ENCODE assay signal across 8 mouse cellular contexts in the genomic region with DNA sequence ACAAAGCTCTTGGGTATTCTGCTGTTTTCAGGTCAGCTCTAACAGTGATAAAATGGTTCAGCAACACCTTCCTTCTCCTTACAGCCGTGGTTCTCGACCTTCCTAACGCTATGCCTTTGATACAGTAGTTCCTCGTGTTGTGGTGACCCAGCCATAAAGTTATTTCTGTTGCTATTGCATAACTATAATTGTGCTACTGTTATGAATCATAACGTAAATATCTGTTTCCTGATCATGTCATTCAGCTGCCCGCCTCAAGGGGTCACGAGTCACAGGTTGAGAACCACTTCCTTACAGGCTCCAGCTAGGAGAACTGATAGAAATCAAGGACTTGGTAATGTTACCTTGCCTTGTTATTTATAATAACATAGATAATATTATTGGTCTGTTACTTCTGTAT. TPM values are rescaled to one million over a fixed set of nuclear protein-coding genes. Genes with fewer than 3 reads are reported as not detected.
DNase-seq lines count a peak whose midpoint lies in the region; ATAC-seq and TF ChIP-seq lines count a peak whose summit lies in the region.

No protein-coding gene starts in this region.

- 90% methylated on average over 7 of the region's 7 CpGs for WGBS in midbrain, postnatal 0 days
- WGBS in midbrain, embryonic 14.5 days: 90% methylated on average over 7 of the region's 7 CpGs
- WGBS in embryonic facial prominence, embryonic 15.5 days: 65% methylated on average over 7 of the region's 7 CpGs

- H3K9me3 ChIP-seq in midbrain, postnatal 0 days (ENCODE audit: low read length): no peaks in the 10 kb centered on the region
- H3K9me3 ChIP-seq in midbrain, embryonic 14.5 days (ENCODE audit: control insufficient read depth, low read length): no peaks in the 10 kb centered on the region
- H3K9me3 ChIP-seq in embryonic facial prominence, embryonic 15.5 days (replicated peaks): no peaks in the 10 kb centered on the region

- ATAC-seq in midbrain, postnatal 0 days (ENCODE audit: low FRiP score): no peak
- no peak for ATAC-seq in midbrain, embryonic 14.5 days (ENCODE audit: low FRiP score, low TSS enrichment)
- no peak for ATAC-seq in embryonic facial prominence, embryonic 15.5 days (ENCODE audit: insufficient number of reproducible peaks, low FRiP score, low TSS enrichment, low read depth)
- ATAC-seq in erythroid progenitor cell, adult 5-6 weeks (replicated peaks; ENCODE audit: low FRiP score, poor library complexity, severe bottlenecking): no peak

- H3K4me2 ChIP-seq in midbrain, postnatal 0 days (ENCODE audit: low read depth, low read length, poor library complexity, severe bottlenecking): no peak overlapping the region
- H3K4me2 ChIP-seq in midbrain, embryonic 14.5 days (ENCODE audit: low read length): no peak overlapping the region
- no peak overlapping the region for H3K4me2 ChIP-seq in embryonic facial prominence, embryonic 15.5 days (replicated peaks)

- peak; percentile 31; the same call in 1 of the 2 replicates for TF ChIP-seq CTCF in midbrain, postnatal 0 days (IDR thresholded peaks at IDR 0.05)

- DNase-seq in midbrain, postnatal 0 days (ENCODE audit: low spot score): no peak
- no peak for DNase-seq in midbrain, embryonic 14.5 days
- DNase-seq in kidney, postnatal 36 days: peak; percentile 39 to 54
- DNase-seq in skeletal muscle tissue, adult 2 months (ENCODE audit: low read depth, low spot score): peak; percentile 32
- no peak for DNase-seq in embryo, embryonic 10 days (ENCODE audit: low spot score)
- no peak for DNase-seq in neural tube, embryonic 10.5 days (ENCODE audit: extremely low spot score, low spot score)

- no peaks in the 10 kb centered on the region for H3K27me3 ChIP-seq in midbrain, postnatal 0 days (ENCODE audit: insufficient read depth, low read length)
- H3K27me3 ChIP-seq in midbrain, embryonic 14.5 days (ENCODE audit: control insufficient read depth, insufficient read depth, low read length): no peaks in the 10 kb centered on the region
- no peaks in the 10 kb centered on the region for H3K27me3 ChIP-seq in embryonic facial prominence, embryonic 15.5 days

- no peak overlapping the region for H3K9ac ChIP-seq in midbrain, postnatal 0 days (replicated peaks; ENCODE audit: low read length, poor library complexity, severe bottlenecking)
- H3K9ac ChIP-seq in midbrain, embryonic 14.5 days (replicated peaks; ENCODE audit: low read length): no peak overlapping the region
- no peak overlapping the region for H3K9ac ChIP-seq in embryonic facial prominence, embryonic 15.5 days

- no peaks in the 10 kb centered on the region for H3K4me1 ChIP-seq in midbrain, postnatal 0 days (ENCODE audit: insufficient read depth, low read length)
- H3K4me1 ChIP-seq in midbrain, embryonic 14.5 days (ENCODE audit: control insufficient read depth, insufficient read depth, low read length): peaks cover 7% of the 10 kb centered on the region; the same call in 1 of the 2 replicates
- H3K4me1 ChIP-seq in embryonic facial prominence, embryonic 15.5 days: peaks cover 23% of the 10 kb centered on the region

- H3K36me3 ChIP-seq in midbrain, postnatal 0 days (ENCODE audit: insufficient read depth, low read length): no peaks in the 10 kb centered on the region
- no peaks in the 10 kb centered on the region for H3K36me3 ChIP-seq in midbrain, embryonic 14.5 days (ENCODE audit: control insufficient read depth, insufficient read depth, low read length)
- H3K36me3 ChIP-seq in embryonic facial prominence, embryonic 15.5 days: no peaks in the 10 kb centered on the region

- no peak overlapping the region for H3K27ac ChIP-seq in midbrain, postnatal 0 days (ENCODE audit: low read depth, low read length)
- H3K27ac ChIP-seq in midbrain, embryonic 14.5 days (replicated peaks; ENCODE audit: low read depth, low read length): no peak overlapping the region
- 0 out of 2 replicates have a peak overlapping the region, but pooled peaks have one; percentile 4 for H3K27ac ChIP-seq in embryonic facial prominence, embryonic 15.5 days (replicated peaks)

- H3K4me3 ChIP-seq in midbrain, postnatal 0 days (ENCODE audit: low read depth, low read length): no peak overlapping the region
- no peak overlapping the region for H3K4me3 ChIP-seq in midbrain, embryonic 14.5 days (replicated peaks; ENCODE audit: low read depth, low read length)
- H3K4me3 ChIP-seq in embryonic facial prominence, embryonic 15.5 days (replicated peaks): no peak overlapping the region

RNA-seq across cellular contexts. Expression of a gene that starts 11.8 kb away (rescaled TPM):
- total RNA-seq in midbrain, postnatal 0 days (2014; rRNA removed): 16.9 and 22.1 TPM in 2 replicates
- polyA plus RNA-seq in midbrain, postnatal 0 days (2015; fragmentation: Nextera tagmentation; extraction: Ambion mirVana): 24.1 and 29.1 TPM in 2 replicates
- 20.0 and 20.5 TPM in 2 replicates for polyA plus RNA-seq in midbrain, embryonic 14.5 days (2014; fragmentation: Nextera tagmentation; extraction: Ambion mirVana)
- polyA plus RNA-seq in embryonic facial prominence, embryonic 15.5 days (2015; fragmentation: Nextera tagmentation; extraction: Ambion mirVana): 35.8 and 38.1 TPM in 2 replicates
- 1.7 and 3.6 TPM in 2 replicates for total RNA-seq in erythroid progenitor cell, adult 5-6 weeks (2015; ENCODE audit: low replicate concordance)
- not detected in 2 replicates for total RNA-seq in erythroid progenitor cell, adult 5-6 weeks (2017; ENCODE audit: low replicate concordance)

RNA-seq across cellular contexts. Expression of a gene that starts 29.5 kb away (rescaled TPM):
- total RNA-seq in midbrain, postnatal 0 days (2014; rRNA removed): 0.11 TPM in 1 of 2 replicates, not detected in the other
- 0.19 and 0.23 TPM in 2 replicates for polyA plus RNA-seq in midbrain, postnatal 0 days (2015; fragmentation: Nextera tagmentation; extraction: Ambion mirVana)
- polyA plus RNA-seq in midbrain, embryonic 14.5 days (2014; fragmentation: Nextera tagmentation; extraction: Ambion mirVana): 0.34 and 0.39 TPM in 2 replicates
- 0.24 and 0.42 TPM in 2 replicates for polyA plus RNA-seq in embryonic facial prominence, embryonic 15.5 days (2015; fragmentation: Nextera tagmentation; extraction: Ambion mirVana)
- not detected in 2 replicates for total RNA-seq in erythroid progenitor cell, adult 5-6 weeks (2015; ENCODE audit: low replicate concordance)
- total RNA-seq in erythroid progenitor cell, adult 5-6 weeks (2017; ENCODE audit: low replicate concordance): 0.39 TPM in 1 of 2 replicates, not detected in the other

RNA-seq across cellular contexts. Expression of a gene that starts 33.8 kb away (rescaled TPM):
- total RNA-seq in midbrain, postnatal 0 days (2014; rRNA removed): 0.49 and 0.90 TPM in 2 replicates
- polyA plus RNA-seq in midbrain, postnatal 0 days (2015; fragmentation: Nextera tagmentation; extraction: Ambion mirVana): 0.63 and 0.67 TPM in 2 replicates
- 0.39 and 0.51 TPM in 2 replicates for polyA plus RNA-seq in midbrain, embryonic 14.5 days (2014; fragmentation: Nextera tagmentation; extraction: Ambion mirVana)
- 6.8 and 8.5 TPM in 2 replicates for polyA plus RNA-seq in embryonic facial prominence, embryonic 15.5 days (2015; fragmentation: Nextera tagmentation; extraction: Ambion mirVana)
- not detected in 2 replicates for total RNA-seq in erythroid progenitor cell, adult 5-6 weeks (2015; ENCODE audit: low replicate concordance)
- total RNA-seq in erythroid progenitor cell, adult 5-6 weeks (2017; ENCODE audit: low replicate concordance): not detected in 2 replicates

RNA-seq across cellular contexts. Expression of a gene that starts 33.9 kb away (rescaled TPM):
- total RNA-seq in midbrain, postnatal 0 days (2014; rRNA removed): 263 TPM in 2 replicates
- 313 and 326 TPM in 2 replicates for polyA plus RNA-seq in midbrain, postnatal 0 days (2015; fragmentation: Nextera tagmentation; extraction: Ambion mirVana)
- 295 and 310 TPM in 2 replicates for polyA plus RNA-seq in midbrain, embryonic 14.5 days (2014; fragmentation: Nextera tagmentation; extraction: Ambion mirVana)
- polyA plus RNA-seq in embryonic facial prominence, embryonic 15.5 days (2015; fragmentation: Nextera tagmentation; extraction: Ambion mirVana): 261 and 274 TPM in 2 replicates
- 50.8 and 70.4 TPM in 2 replicates for total RNA-seq in erythroid progenitor cell, adult 5-6 weeks (2015; ENCODE audit: low replicate concordance)
- 4.7 and 14.6 TPM in 2 replicates for total RNA-seq in erythroid progenitor cell, adult 5-6 weeks (2017; ENCODE audit: low replicate concordance)

RNA-seq across cellular contexts. Expression of a gene that starts 38.0 kb away (rescaled TPM):
- 49.8 and 57.6 TPM in 2 replicates for total RNA-seq in midbrain, postnatal 0 days (2014; rRNA removed)
- 33.9 and 44.6 TPM in 2 replicates for polyA plus RNA-seq in midbrain, postnatal 0 days (2015; fragmentation: Nextera tagmentation; extraction: Ambion mirVana)
- 35.3 and 40.4 TPM in 2 replicates for polyA plus RNA-seq in midbrain, embryonic 14.5 days (2014; fragmentation: Nextera tagmentation; extraction: Ambion mirVana)
- 29.5 and 30.0 TPM in 2 replicates for polyA plus RNA-seq in embryonic facial prominence, embryonic 15.5 days (2015; fragmentation: Nextera tagmentation; extraction: Ambion mirVana)
- 1.1 and 4.2 TPM in 2 replicates for total RNA-seq in erythroid progenitor cell, adult 5-6 weeks (2015; ENCODE audit: low replicate concordance)
- total RNA-seq in erythroid progenitor cell, adult 5-6 weeks (2017; ENCODE audit: low replicate concordance): 4.0 and 4.1 TPM in 2 replicates

Comparison
In these comparisons a context has a peak if more than half of its experiments do, and no peak if none do; other contexts are left out.
1. DNase-seq: peak in kidney, postnatal 36 days (2 of 2) and skeletal muscle tissue, adult 2 months (single experiment); none in midbrain, postnatal 0 days (single experiment), midbrain, embryonic 14.5 days (single experiment), embryo, embryonic 10 days (single experiment) and neural tube, embryonic 10.5 days (single experiment).